Mouse (Mus musculus): Measurements from ENCODE around the gene Mterf2.

Gene Mterf2

GRCm38 (mm10) chr10:85127395-85128287 lies at the start of gene Mterf2:
TSS of gene Mterf2 (minus strand) at chr10:85128027.
- peak; percentile 95 for DNase-seq (ENCODE audit: extremely low spot score, low read depth, low spot score)

- DNase-seq (ENCODE audit: extremely low spot score, low read depth, low spot score), result no peak
Observed at GRCm38 (mm10) chr10:85176640-85177039, 48.8 kb upstream of the Mterf2 start.

DNA sequence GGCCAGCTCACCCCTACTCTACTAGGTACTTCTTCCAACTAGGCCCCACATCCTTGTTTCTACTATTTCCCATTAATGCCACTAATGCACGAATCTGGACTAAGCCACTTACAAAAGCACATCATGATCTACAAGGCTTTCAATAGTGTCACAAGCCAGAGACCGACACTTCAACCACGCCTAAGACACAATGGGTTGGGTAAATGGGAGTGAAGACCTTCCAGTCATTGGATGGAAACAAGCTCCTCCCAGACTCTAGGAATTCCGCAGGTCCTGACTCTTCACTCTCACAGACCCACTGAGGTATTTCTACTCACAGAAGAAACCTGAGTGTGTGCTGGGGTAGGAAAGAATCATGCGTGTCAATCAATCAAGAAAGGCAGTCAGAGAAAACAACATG lies 37.5 kb upstream of the Mterf2 start:
- no peak for DNase-seq (ENCODE audit: extremely low spot score, low read depth, low spot score)

GRCm38 (mm10) chr10:85164791-85165190 lies 37.0 kb upstream of the Mterf2 start:
- no peak for DNase-seq (ENCODE audit: extremely low spot score, low read depth, low spot score)

DNA sequence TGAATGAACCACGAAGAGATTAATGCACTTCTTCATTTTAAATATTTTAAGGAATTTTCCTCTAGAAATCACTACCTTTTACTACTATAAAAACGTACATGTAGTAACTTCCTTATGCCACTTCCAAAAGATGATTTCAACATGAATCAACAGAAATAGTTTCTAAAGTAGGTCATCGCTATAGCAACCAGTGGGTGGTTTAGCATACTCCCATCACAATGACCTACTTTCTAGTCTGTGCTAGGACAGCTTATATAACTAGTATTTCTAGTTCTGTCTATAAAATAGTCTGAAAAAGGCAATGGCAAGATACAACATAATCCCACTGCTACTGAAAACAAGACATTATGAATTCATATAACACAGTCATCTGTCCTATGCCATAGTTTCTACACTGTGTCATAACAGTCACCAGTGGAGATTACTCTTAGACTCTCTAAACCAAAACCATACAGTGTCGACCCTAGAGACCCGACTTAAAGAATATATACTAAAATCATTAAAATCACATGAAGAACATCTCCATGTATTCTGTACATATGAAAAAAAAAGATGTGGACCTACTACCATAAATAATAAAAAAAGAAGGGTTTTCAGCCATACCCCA lies 34.0 kb upstream of the Mterf2 start:
- no peak for DNase-seq (ENCODE audit: extremely low spot score, low read depth, low spot score)

DNA sequence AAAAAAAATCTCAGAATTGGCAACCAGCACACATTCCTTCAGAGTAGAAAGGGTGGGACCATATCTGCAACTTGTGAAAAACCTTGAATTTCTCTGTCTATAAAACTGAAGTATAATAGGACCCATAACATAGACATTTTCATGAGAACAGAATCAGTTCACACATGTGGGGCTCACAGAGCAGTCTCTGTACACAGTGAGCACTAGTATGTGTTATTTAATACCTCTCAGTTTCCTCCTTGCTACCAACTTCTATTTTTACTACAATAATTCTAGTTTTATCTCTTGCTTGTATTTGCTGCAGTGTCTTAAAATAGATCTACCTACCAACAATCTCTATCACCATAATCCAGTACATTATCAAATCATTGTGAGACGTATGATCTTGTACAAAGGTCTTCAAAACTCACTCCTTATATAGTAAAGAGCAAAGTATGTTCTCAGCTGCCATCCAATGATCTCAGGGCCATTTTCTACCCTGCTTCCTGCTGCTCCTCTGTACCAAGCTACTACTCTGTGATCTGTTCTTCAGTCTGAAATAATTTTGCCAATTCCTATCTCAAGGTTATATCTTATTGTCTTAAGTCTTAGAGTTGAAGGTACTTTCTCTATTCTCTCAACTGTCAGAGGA lies 32.3 kb upstream of the Mterf2 start:
- no peak for DNase-seq (ENCODE audit: extremely low spot score, low read depth, low spot score)

GRCm38 (mm10) chr10:85157451-85157850 lies 29.6 kb upstream of the Mterf2 start:
- no peak for DNase-seq (ENCODE audit: extremely low spot score, low read depth, low spot score)

DNA sequence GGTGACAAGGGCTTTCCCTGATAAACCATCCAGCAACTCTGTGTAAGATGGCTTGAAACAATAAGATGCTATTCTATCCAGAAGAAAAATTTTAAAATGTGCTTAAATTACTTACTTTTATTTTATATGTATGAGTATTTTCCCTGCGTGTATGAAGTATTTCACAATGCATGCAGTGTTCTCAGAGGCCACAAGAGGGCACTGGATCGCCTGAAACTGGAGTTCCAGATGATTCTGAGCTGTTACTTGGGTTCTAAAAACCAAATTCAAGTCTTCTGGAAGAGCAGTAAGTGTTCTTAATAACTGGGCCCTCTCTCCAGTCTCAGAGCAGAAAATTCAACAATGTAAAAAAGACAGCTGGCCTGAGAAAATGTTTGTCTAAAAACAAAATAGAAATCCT lies 26.4 kb upstream of the Mterf2 start:
- DNase-seq (ENCODE audit: extremely low spot score, low read depth, low spot score), result no peak

DNA sequence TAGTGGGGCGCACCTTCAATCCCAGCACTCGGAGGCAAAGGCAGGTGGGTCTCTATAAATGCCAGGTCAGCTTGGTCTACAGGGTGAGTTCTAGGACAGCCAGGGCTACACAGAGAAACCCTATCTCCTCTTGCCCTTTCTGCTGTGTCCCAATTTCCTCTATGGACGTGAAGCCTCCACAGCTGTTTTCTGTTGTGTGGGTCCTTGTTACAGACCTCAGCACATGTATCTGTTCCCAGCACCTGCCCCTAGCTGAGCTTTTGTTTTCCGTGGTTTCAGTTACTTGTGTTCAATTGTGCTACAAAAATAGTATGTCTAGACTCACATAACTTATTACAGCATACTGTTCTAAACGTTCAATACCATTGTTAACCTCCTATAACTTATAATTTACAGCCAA lies 21.4 kb upstream of the Mterf2 start:
- no peak for DNase-seq (ENCODE audit: extremely low spot score, low read depth, low spot score)

- DNase-seq (ENCODE audit: extremely low spot score, low read depth, low spot score), result no peak
Observed at GRCm38 (mm10) chr10:85146282-85146681, 18.5 kb upstream of the Mterf2 start.

- no peak for DNase-seq (ENCODE audit: extremely low spot score, low read depth, low spot score)
Observed at GRCm38 (mm10) chr10:85141465-85141864, 13.6 kb upstream of the Mterf2 start.

DNA sequence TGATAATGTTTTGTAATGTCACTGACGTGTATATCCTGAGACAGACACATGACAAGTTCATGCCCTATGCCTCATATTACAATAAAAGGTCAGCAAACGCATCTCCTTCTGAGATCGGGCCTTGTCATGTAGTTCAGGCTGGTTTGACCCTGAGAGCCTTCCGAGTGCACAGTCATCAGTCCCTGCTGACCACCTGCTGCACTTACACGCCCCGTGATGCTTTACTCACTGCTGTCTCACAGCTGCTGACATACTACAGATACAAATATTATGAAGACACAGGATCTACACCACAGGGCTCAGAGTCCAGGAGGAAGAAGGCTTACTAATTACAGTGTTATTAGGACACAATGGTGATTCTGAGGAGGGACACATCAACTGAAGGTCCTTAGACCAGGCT lies 8.7 kb upstream of the Mterf2 start:
- no peak for DNase-seq (ENCODE audit: extremely low spot score, low read depth, low spot score)

GRCm38 (mm10) chr10:85128453-85128852 lies 626 bp upstream of the Mterf2 start:
- no peak for DNase-seq (ENCODE audit: extremely low spot score, low read depth, low spot score)

- no peak for DNase-seq (ENCODE audit: extremely low spot score, low read depth, low spot score)
Observed at GRCm38 (mm10) chr10:85125184-85125583, 2.6 kb downstream of the Mterf2 start.

GRCm38 (mm10) chr10:85114409-85114808 lies 13.4 kb downstream of the Mterf2 start:
- DNase-seq (ENCODE audit: extremely low spot score, low read depth, low spot score), result no peak

GRCm38 (mm10) chr10:85103085-85103885 lies 24.5 kb downstream of the Mterf2 start:
- no peak for DNase-seq (ENCODE audit: extremely low spot score, low read depth, low spot score)

GRCm38 (mm10) chr10:85102247-85103084 lies 25.4 kb downstream of the Mterf2 start, which contains the start of the genes Fhl4 and Tmem263:
TSS of gene Fhl4 (minus strand) at chr10:85102495.
TSS of gene Tmem263 (plus strand) at chr10:85102627.
- DNase-seq (ENCODE audit: extremely low spot score, low read depth, low spot score), result peak; percentile 56

GRCm38 (mm10) chr10:85101841-85102240 lies 26.0 kb downstream of the Mterf2 start:
- no peak for DNase-seq (ENCODE audit: extremely low spot score, low read depth, low spot score)

DNA sequence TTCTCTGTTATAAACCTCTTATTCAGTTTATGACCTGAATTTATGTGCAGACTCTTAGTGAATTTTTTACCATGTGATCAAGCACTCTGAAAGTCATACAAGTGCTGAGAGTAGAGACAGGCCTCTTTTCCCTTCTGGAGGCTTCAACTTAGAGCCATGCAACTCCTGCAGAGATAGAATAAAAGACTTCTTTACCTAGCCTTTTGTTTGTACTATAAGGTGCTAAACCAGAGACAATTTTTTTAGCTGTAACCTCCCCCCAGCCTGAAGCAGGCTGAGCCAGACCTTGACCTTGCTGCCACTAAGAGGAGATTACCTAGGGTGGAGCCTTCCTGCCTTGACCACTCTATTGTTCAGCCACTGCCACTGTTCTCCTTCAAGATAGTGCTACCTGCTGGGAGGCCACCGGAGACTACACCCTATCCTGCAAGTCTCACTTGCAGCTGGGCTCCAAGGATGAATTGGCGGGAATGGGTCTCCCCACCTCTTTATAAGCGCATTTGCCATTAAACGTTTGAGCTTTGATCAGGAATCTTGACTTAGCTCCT lies 56.1 kb downstream of the Mterf2 start:
- DNase-seq (ENCODE audit: extremely low spot score, low read depth, low spot score), result no peak

Measured in hindlimb bud, embryonic 11.5 days (tissue).